Mouse (Mus musculus) lung, adult 10 weeks (tissue): Measurements from ENCODE around the gene Hccs. TPM values are rescaled to one million over a fixed set of nuclear protein-coding genes. Genes with fewer than 3 reads are reported as not detected.

Experiments
- polyA plus RNA-seq: library from polyadenylated mRNA; stranded (reverse); fragments of 350-450 nt; fragmentation: Illumina TruSeq; extraction: RNeasy Lipid Tissue Mini Kit (QIAGEN cat#74804); gene quantifications from one replicate; pipeline ENCODE4 v1.2.3, GENCODE M21; 2014; ENCODE audit warnings: low read depth, low replicate concordance; ENCODE audit not compliant: insufficient read depth

The Hccs gene
- 11.6 TPM for polyA plus RNA-seq

GRCm38 (mm10) chrX:169319945-169320667 is at the start of gene Hccs:
Gene Hccs (minus strand): TSS chrX:169320372.

Other genes with a start within 250 kb of the Hccs start
- not detected for gene Amelx, start 133.2 kb downstream of the Hccs start, polyA plus RNA-seq